Mouse (Mus musculus) forebrain, embryonic 15.5 days (tissue): ENCODE results near the gene Ttk. TPM values are rescaled to one million over a fixed set of nuclear protein-coding genes. Genes with fewer than 3 reads are reported as not detected.

ENCODE experiments used
- ATAC-seq: fragments of 200-750 bp; cut with Nextera tagmentation; replicated peaks from 2 replicates; pipeline ENCODE4 v1.8.0; 2017; ENCODE audit warnings: mild to moderate bottlenecking, moderate TSS enrichment, moderate library complexity
- H3K27ac ChIP-seq: fragments of 300-500 bp; sonication (generic); replicated peaks from 2 replicates; pipeline ENCODE4 v1.5.1; 2015; ENCODE audit warnings: mild to moderate bottlenecking, inconsistent platforms
- H3K27me3 ChIP-seq: fragments of 300-500 bp; sonication (generic); 2 replicates; pipeline ENCODE4 v1.6.1; 2015; ENCODE audit warnings: inconsistent platforms
- H3K36me3 ChIP-seq: fragments of 300-500 bp; sonication (generic); 2 replicates; pipeline ENCODE4 v1.6.1; 2015; ENCODE audit warnings: mild to moderate bottlenecking, inconsistent platforms
- H3K4me1 ChIP-seq: fragments of 300-500 bp; sonication (generic); 2 replicates; pipeline ENCODE4 v1.6.1; 2015; ENCODE audit warnings: inconsistent platforms
- H3K4me2 ChIP-seq: fragments of 300-500 bp; sonication (generic); replicated peaks from 2 replicates; pipeline ENCODE4 v1.6.1; 2015; ENCODE audit warnings: mild to moderate bottlenecking, inconsistent platforms
- H3K4me3 ChIP-seq: fragments of 300-500 bp; sonication (generic); 2 replicates; pipeline ENCODE4 v1.5.1; 2015; ENCODE audit warnings: mild to moderate bottlenecking, inconsistent platforms
- H3K9ac ChIP-seq: fragments of 300-500 bp; sonication (generic); replicated peaks from 2 replicates; pipeline ENCODE4 v1.6.1; 2015; ENCODE audit warnings: mild to moderate bottlenecking, inconsistent platforms
- H3K9me3 ChIP-seq: fragments of 300-500 bp; sonication (generic); 2 replicates; pipeline ENCODE4 v1.6.1; 2016; ENCODE audit warnings: inconsistent platforms
- WGBS: fragments of 180-500 bp; shearing (Covaris S2); methylation state at CpG from one replicate; pipeline ENCODE4 v1.1.7; 2015; ENCODE audit warnings: mixed read lengths; 5-methylcytosine and 5-hydroxymethylcytosine counted together
- polyA plus RNA-seq: library from polyadenylated mRNA; unstranded; fragments of >200 nt; fragmentation: Nextera tagmentation; extraction: Ambion mirVana; gene quantifications from 2 replicates; pipeline ENCODE4 v1.2.1, GENCODE M21; 2015

Gene Ttk
- polyA plus RNA-seq, 1 experiment from 2014 or later, result 17.3 TPM

- ATAC-seq, result no peak
- H3K4me1 ChIP-seq, result no peaks in the 10 kb centered on the region
- H3K9ac ChIP-seq, result no peak overlapping the region
- H3K4me2 ChIP-seq, result no peak overlapping the region
- H3K27ac ChIP-seq, result no peak overlapping the region
- WGBS, result 76% methylated on average over 5 of the region's 5 CpGs
- H3K36me3 ChIP-seq, result no peaks in the 10 kb centered on the region
- H3K4me3 ChIP-seq, result no peak overlapping the region
- no peaks in the 10 kb centered on the region for H3K27me3 ChIP-seq
- no peaks in the 10 kb centered on the region for H3K9me3 ChIP-seq
Measured at GRCm38 (mm10) chr9:83822925-83823324, 11.6 kb upstream of the Ttk start.

GRCm38 (mm10) chr9:83829896-83830295 lies 4.6 kb upstream of the Ttk start:
- Histone ChIP-seq H3K9me3 (no peaks in the 10 kb centered on the region), H3K27me3 (no peaks in the 10 kb centered on the region), H3K27ac (no peak overlapping the region), H3K4me3 (no peak overlapping the region), H3K4me2 (no peak overlapping the region), H3K36me3 (no peaks in the 10 kb centered on the region), H3K9ac (no peak overlapping the region), H3K4me1 (peaks cover 6% of the 10 kb centered on the region)
- WGBS, result 85% methylated on average over 5 of the region's 5 CpGs
- no peak for ATAC-seq

GRCm38 (mm10) chr9:83831152-83831551 lies 3.3 kb upstream of the Ttk start:
- no peak for ATAC-seq
- WGBS, result 77% methylated on average over 8 of the region's 8 CpGs
- H3K9ac ChIP-seq, result no peak overlapping the region
- H3K27me3 ChIP-seq, result no peaks in the 10 kb centered on the region
- no peak overlapping the region for H3K4me3 ChIP-seq
- H3K27ac ChIP-seq, result no peak overlapping the region
- H3K4me1 ChIP-seq, result peaks cover 16% of the 10 kb centered on the region
- H3K36me3 ChIP-seq, result no peaks in the 10 kb centered on the region
- H3K9me3 ChIP-seq, result no peaks in the 10 kb centered on the region
- H3K4me2 ChIP-seq, result no peak overlapping the region

GRCm38 (mm10) chr9:83834748-83835313 lies 342 bp downstream of the Ttk start:
- H3K27me3 ChIP-seq, result no peaks in the 10 kb centered on the region
- no peak; the same call in 1 of the 2 replicates for ATAC-seq
- WGBS, result under 1% methylated on average over 27 of the region's 27 CpGs
- H3K9ac ChIP-seq, result peak overlapping the region; percentile 90
- peak overlapping the region; percentile 90 for H3K4me2 ChIP-seq
- peaks cover 20% of the 10 kb centered on the region for H3K4me1 ChIP-seq
- no peaks in the 10 kb centered on the region for H3K9me3 ChIP-seq
- peaks cover 3% of the 10 kb centered on the region; the same call in 1 of the 2 replicates for H3K36me3 ChIP-seq
- H3K27ac ChIP-seq, result peak overlapping the region; percentile 97; the same call in 1 of the 2 replicates
- peak overlapping the region; percentile 62 for H3K4me3 ChIP-seq

- Histone ChIP-seq H3K4me2 (no peak overlapping the region), H3K4me3 (no peak overlapping the region), H3K4me1 (no peaks in the 10 kb centered on the region), H3K36me3 (peaks cover 14% of the 10 kb centered on the region; the same call in 1 of the 2 replicates), H3K27ac (no peak overlapping the region), H3K9me3 (no peaks in the 10 kb centered on the region), H3K27me3 (no peaks in the 10 kb centered on the region), H3K9ac (no peak overlapping the region)
- ATAC-seq, result no peak
- WGBS, result 99% methylated on average over 3 of the region's 3 CpGs
Measured at GRCm38 (mm10) chr9:83852464-83852863, 18.0 kb downstream of the Ttk start.

GRCm38 (mm10) chr9:83865165-83865564 lies 30.7 kb downstream of the Ttk start:
- 96% methylated on average over 4 of the region's 4 CpGs for WGBS
- no peaks in the 10 kb centered on the region for H3K27me3 ChIP-seq
- H3K36me3 ChIP-seq, result peaks cover 16% of the 10 kb centered on the region; the same call in 1 of the 2 replicates
- H3K4me1 ChIP-seq, result no peaks in the 10 kb centered on the region
- H3K4me3 ChIP-seq, result no peak overlapping the region
- H3K27ac ChIP-seq, result no peak overlapping the region
- no peaks in the 10 kb centered on the region for H3K9me3 ChIP-seq
- no peak for ATAC-seq
- H3K4me2 ChIP-seq, result no peak overlapping the region
- H3K9ac ChIP-seq, result no peak overlapping the region

GRCm38 (mm10) chr9:83882191-83882590 lies 47.7 kb downstream of the Ttk start:
- Histone ChIP-seq H3K27me3 (no peaks in the 10 kb centered on the region), H3K4me2 (no peak overlapping the region), H3K36me3 (no peaks in the 10 kb centered on the region), H3K27ac (no peak overlapping the region), H3K9ac (no peak overlapping the region), H3K4me1 (no peaks in the 10 kb centered on the region), H3K9me3 (no peaks in the 10 kb centered on the region), H3K4me3 (no peak overlapping the region)
- WGBS, result 91% methylated on average over 6 of the region's 6 CpGs
- ATAC-seq, result no peak

GRCm38 (mm10) chr9:83886149-83886548 lies 51.7 kb downstream of the Ttk start:
- Histone ChIP-seq H3K27me3 (no peaks in the 10 kb centered on the region), H3K4me3 (no peak overlapping the region), H3K27ac (no peak overlapping the region), H3K4me2 (no peak overlapping the region), H3K9ac (no peak overlapping the region), H3K36me3 (no peaks in the 10 kb centered on the region), H3K4me1 (no peaks in the 10 kb centered on the region), H3K9me3 (no peaks in the 10 kb centered on the region)
- ATAC-seq, result no peak

- no peak overlapping the region for H3K4me2 ChIP-seq
- no peaks in the 10 kb centered on the region for H3K36me3 ChIP-seq
- WGBS, result 94% methylated on average over 5 of the region's 5 CpGs
- H3K4me1 ChIP-seq, result no peaks in the 10 kb centered on the region
- no peaks in the 10 kb centered on the region for H3K27me3 ChIP-seq
- H3K27ac ChIP-seq, result no peak overlapping the region
- H3K9me3 ChIP-seq, result no peaks in the 10 kb centered on the region
- H3K9ac ChIP-seq, result no peak overlapping the region
- H3K4me3 ChIP-seq, result no peak overlapping the region
- no peak for ATAC-seq
Measured at GRCm38 (mm10) chr9:83888214-83888613, 53.7 kb downstream of the Ttk start.

- H3K27me3 ChIP-seq, result no peaks in the 10 kb centered on the region
- no peak overlapping the region for H3K9ac ChIP-seq
- no peaks in the 10 kb centered on the region for H3K36me3 ChIP-seq
- no peak overlapping the region for H3K4me3 ChIP-seq
- no peak overlapping the region for H3K4me2 ChIP-seq
- WGBS, result 83% methylated on average over 8 of the region's 8 CpGs
- H3K27ac ChIP-seq, result no peak overlapping the region
- no peaks in the 10 kb centered on the region for H3K9me3 ChIP-seq
- no peak for ATAC-seq
- no peaks in the 10 kb centered on the region for H3K4me1 ChIP-seq
Measured at GRCm38 (mm10) chr9:83893073-83893472, 58.6 kb downstream of the Ttk start.

GRCm38 (mm10) chr9:83893767-83894330 lies 59.4 kb downstream of the Ttk start:
- H3K4me1 ChIP-seq, result no peaks in the 10 kb centered on the region
- H3K36me3 ChIP-seq, result no peaks in the 10 kb centered on the region
- no peak overlapping the region for H3K4me2 ChIP-seq
- H3K27ac ChIP-seq, result no peak overlapping the region
- H3K4me3 ChIP-seq, result no peak overlapping the region
- no peak overlapping the region for H3K9ac ChIP-seq
- no peak for ATAC-seq
- H3K9me3 ChIP-seq, result no peaks in the 10 kb centered on the region
- no peaks in the 10 kb centered on the region for H3K27me3 ChIP-seq
- WGBS, result 91% methylated on average over 4 of the region's 4 CpGs

GRCm38 (mm10) chr9:83902086-83902485 lies 67.6 kb downstream of the Ttk start:
- H3K4me2 ChIP-seq, result no peak overlapping the region
- H3K27me3 ChIP-seq, result no peaks in the 10 kb centered on the region
- no peak overlapping the region for H3K9ac ChIP-seq
- WGBS, result 91% methylated on average over 2 of the region's 2 CpGs
- no peak overlapping the region for H3K4me3 ChIP-seq
- no peaks in the 10 kb centered on the region for H3K36me3 ChIP-seq
- ATAC-seq, result no peak
- no peak overlapping the region for H3K27ac ChIP-seq
- H3K9me3 ChIP-seq, result no peaks in the 10 kb centered on the region
- no peaks in the 10 kb centered on the region for H3K4me1 ChIP-seq

- no peak overlapping the region for H3K9ac ChIP-seq
- no peaks in the 10 kb centered on the region for H3K4me1 ChIP-seq
- no peaks in the 10 kb centered on the region for H3K36me3 ChIP-seq
- H3K27ac ChIP-seq, result no peak overlapping the region
- no peak overlapping the region for H3K4me3 ChIP-seq
- no peaks in the 10 kb centered on the region for H3K9me3 ChIP-seq
- no peaks in the 10 kb centered on the region for H3K27me3 ChIP-seq
- ATAC-seq, result no peak
- H3K4me2 ChIP-seq, result no peak overlapping the region
- WGBS, result 73% methylated on average over 4 of the region's 4 CpGs
Measured at GRCm38 (mm10) chr9:83905820-83906219, 71.3 kb downstream of the Ttk start.
